Mouse (Mus musculus): ENCODE data around the gene Cenpi.

Gene Cenpi

DNA sequence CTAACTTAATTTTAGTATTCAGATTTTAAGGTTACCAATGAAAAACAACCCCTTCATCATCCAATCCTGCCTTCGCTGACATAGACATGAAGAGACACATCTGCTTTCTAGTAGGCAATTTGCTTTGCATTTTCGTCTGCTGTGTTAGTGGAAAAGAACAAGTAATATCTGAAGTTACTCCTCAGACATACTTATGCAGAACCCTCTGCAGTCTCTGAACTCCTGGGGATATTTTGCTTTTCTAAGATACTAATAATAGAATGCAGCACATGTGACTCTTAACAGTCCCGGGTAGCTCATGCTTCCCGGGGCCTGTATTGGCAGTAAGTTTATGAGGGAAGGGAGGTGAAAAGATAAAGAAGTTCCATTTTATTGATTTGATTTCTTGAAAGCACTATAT is 54.3 kb downstream of the Cenpi start:
- DNase-seq (ENCODE audit: low spot score in 2 of 2) = no peak

DNA sequence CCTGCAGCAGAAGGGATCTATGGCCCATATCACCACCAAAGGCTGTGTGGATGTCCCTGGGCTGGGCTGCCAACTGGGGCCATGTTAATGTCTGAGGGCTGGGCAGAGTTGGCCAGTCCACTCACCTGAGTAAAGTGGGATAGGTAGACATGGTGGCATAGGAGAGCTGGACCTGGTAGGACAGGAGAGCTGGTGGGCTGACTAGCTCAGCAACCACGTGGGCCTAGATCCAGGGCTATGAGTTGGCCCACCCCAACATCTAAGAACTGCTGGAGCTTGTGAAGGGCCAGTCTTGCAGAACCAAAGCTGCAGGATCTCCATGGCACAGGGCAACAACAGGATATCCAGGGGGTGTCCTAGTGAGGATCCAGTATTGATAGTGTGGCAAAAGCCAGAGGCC is 57.5 kb downstream of the Cenpi start:
- DNase-seq (ENCODE audit: low spot score in 2 of 2) = no peak

- DNase-seq (ENCODE audit: low spot score in 2 of 2) = no peak
These were observed 58.7 kb downstream of the Cenpi start for GRCm38 (mm10) chrX:134366547-134366946.

GRCm38 (mm10) chrX:134371279-134371678 is 63.4 kb downstream of the Cenpi start:
- DNase-seq (ENCODE audit: low spot score in 2 of 2) = no peak

DNA sequence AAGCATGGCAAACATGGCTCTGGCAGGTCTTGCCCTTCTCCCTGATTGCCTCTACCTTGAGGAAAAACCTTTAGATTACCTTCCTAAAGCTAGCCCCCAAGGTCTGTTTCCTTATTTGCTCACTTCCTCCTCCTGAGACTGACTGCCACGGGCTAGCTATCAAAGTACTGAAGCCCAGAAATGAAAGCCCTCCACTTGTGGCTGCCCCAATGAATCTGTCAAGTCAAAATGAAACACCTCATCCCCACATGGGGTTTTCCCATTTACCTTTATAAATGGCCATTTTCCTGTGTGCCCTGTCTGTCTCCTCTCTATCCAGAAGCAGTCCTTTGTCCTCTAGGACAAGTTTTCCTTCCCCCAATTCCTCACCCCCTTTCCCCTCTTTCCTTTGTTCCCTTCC is 66.3 kb downstream of the Cenpi start:
- DNase-seq (ENCODE audit: low spot score in 2 of 2) = no peak

DNA sequence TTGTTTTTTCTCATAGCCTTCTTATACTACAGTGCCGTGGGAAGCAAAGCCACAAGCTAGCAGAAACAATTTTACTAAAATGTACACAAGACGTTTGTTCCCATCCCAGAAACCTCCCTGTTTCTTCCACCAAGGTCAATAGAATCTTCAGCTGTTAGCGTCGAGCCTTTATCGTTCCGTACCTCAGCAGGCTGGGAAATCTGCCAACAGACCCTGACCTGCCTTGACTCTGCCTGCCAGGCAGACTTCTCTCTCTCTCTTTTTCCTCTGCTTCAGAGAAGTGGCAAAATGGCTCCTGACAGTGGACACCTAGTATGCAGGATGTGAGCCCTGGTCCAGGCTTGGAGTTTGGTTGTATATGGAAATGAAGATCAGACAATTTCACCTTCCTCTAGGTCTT is 77.0 kb downstream of the Cenpi start:
- DNase-seq (ENCODE audit: low spot score in 2 of 2) = no peak

- no peak for DNase-seq (ENCODE audit: low spot score in 2 of 2)
These were observed 91.1 kb downstream of the Cenpi start for GRCm38 (mm10) chrX:134398972-134399371.

GRCm38 (mm10) chrX:134403863-134404583 is 96.1 kb downstream of the Cenpi start, which contains the start of gene Drp2:
Gene Drp2, plus strand, starts transcription at chrX:134404551.
- DNase-seq (ENCODE audit: low spot score in 2 of 2) = no peak

DNA sequence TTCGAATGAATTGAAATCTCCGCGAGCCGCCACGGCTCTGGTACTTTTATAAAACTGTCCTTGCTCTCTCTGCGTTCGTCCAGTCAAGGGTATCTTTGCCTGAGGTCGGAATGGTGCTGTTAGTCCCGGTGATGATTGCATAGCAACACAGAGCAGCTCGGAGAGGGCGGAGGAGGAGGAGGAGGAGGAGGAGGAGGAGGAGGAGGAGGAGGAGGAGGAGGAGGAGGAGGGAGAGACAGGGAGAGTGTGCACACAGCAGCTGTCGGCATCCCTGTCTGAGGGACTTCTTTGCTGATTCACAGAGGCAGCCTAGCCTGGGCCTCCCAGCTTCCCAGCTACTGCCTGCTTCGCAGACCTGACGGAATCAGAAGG is 96.7 kb downstream of the Cenpi start:
- DNase-seq (ENCODE audit: low spot score in 2 of 2) = no peak

DNA sequence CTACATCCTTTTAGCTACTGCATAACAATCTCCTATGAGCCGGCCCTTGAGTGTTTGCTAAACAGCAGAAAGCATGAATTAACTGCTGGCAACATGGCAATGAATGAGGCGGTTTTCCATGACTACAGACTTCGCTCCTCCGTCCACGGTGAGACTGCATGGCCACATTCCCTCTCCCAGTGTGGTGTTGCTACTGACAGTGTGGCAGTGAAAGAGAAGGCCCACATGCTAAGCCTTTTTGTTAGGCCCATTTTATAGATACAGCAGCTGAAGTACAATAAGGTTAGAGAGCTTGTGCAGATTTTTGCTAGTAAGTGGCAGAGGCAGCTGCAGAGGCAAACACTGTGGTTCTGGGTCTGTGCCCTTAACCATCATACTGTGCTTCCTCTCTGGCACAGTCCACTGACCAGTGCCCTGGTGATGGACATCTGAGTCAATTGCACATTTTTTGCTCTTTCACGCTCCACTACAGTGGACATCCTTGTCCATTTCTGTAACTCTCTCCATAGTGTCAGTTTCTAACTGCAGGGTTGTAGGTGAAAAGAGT is 101.5 kb downstream of the Cenpi start:
- DNase-seq (ENCODE audit: low spot score in 2 of 2) = no peak

DNA sequence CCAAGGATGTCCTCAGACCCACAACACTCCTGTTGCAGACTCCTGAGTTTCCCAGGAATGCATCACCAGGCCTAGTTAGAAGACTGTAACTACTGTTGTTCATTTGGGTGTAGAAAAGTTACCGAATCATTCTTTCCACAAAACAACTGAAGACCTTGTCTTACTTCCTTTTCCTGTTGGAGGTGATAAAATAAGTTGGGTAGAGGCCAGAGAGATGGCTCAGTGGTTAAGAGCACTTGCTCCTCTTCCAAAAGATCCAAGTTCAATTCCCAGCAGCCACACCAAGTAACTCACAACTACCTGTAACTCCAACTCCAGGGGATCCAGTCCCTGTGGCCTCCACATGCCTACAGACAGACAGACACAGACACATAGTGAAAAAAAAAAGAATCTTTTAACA is 104.2 kb downstream of the Cenpi start:
- no peak for DNase-seq (ENCODE audit: low spot score in 2 of 2)

All from frontal cortex, postnatal 25 days (tissue).